Mouse (Mus musculus) spleen, adult 18-20 months (tissue): ENCODE results near the gene Zfp618.

Source experiments
- DNase-seq, 2 experiments: peaks; one replicate each; pipeline ENCODE4 v3.0.0; 2022; ENCODE audit warnings: mixed read lengths in 2 of 2

The Zfp618 gene

DNA sequence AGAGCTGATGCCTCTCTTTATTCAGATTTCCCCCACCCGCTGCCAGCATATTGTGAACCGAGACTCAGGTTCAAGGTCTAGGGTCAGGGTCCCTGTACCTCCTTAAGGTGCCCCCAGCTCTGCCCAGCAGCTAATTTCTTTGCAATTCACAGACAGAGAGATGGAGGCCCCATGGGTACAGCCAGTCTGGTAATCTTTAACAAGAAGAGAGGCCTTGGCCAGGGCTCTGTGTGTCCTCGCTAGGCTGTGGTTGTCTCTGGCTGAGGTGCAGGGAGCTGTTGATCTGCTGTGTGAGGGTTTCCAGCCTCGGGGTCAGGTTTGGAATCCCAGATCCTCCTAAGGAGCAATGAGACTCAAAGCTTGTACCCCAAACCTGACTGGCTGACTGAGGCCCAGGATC lies 200.3 kb downstream of the Zfp618 start:
- no peak for DNase-seq

DNA sequence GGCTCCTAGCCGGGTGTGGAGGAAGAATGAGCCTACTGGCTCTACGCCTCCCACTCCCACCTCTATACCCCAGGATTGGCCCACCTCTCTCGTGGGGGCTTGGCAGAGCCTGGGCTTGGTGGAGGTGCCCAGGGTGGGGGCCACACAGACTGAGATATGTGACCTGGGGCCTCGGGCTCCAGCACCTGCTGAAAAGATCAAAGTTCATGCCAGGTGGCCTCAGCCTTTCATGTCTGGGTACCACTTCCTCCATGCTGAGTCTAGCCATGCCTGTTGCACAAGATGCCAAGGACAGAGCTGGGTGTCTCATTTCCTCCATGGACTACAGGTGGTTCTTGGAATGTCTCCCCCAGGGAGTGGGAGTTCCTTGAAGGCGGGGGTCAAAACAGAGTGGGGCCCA lies 200.9 kb downstream of the Zfp618 start:
- no peak for DNase-seq

DNA sequence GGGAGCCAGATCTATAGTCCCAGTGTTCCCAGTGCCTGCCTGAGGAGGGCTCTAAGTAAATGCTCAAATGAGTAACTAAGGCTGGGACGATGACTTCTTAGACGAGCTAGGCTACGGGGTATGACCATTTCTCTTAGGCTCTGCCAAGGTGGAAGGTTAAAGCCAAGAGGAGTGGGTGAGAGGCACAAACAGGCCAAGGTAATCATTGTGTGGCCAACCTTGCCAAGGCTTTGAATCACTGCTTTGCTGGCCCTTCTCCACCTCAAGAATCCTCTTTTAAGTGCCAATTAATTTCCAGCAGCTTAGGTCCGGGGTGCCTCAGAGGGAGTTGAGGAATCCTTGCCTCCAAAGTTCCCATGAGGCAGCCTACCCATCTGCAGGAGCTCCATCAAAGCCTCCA lies 204.7 kb downstream of the Zfp618 start:
- DNase-seq, result no peak

DNA sequence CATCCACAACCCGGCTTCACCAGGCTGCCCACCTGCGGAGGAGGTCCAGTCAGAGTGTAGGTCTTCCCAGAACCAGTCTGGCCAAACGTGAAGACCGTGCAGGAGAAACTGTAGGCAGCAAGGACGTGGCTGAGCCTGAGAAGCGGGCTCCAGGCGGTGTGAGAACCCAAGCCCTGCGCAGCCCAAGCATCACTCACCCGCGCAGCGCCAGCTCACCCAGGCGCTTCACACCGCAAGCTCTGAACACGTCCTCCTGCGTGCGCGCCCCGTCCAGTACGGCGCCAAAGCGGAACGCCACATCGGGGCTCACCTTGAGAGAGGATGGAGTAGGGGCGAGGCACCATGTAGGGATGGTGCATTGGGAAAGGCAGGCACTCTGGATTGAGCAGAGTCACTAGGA lies 205.7 kb downstream of the Zfp618 start:
- DNase-seq, result no peak

DNA sequence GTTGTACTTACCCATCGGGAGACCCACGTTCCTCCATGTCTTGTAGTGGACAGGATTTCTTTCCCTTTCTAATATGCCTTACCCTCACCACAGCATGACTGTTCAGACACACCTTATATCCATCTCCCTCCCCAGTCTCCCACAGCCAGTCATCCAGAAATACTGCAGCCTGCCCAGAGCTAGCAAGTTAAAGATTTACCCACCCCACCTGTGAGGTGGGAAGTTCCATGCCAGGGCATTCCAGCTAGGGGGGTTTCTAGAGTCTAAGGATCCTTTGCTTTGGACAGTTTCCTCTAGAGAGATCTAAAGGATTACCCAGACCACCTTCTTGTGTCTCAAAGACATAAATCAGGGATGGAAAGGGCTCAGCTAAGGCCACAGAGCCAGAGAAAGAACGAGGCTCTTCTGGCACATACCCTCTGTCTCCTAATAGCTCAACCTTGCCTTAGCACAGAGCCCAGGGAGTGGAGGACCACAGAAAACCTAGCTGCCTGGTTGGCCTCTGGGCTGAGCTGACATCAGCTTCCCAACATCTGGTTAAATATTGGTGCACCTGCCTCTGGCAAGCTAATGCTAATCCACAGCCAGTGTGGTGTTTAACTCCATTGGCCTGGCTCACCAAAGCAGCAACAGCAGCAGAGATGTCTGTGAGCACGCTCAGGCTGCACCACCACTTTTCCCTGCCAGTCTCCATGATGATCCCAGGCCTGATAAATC lies 206.8 kb downstream of the Zfp618 start, which contains the start of gene Kif12:
TSS of gene Kif12 (minus strand) at position 163 of the 717 bp plus-strand sequence.
- no peak for DNase-seq

DNA sequence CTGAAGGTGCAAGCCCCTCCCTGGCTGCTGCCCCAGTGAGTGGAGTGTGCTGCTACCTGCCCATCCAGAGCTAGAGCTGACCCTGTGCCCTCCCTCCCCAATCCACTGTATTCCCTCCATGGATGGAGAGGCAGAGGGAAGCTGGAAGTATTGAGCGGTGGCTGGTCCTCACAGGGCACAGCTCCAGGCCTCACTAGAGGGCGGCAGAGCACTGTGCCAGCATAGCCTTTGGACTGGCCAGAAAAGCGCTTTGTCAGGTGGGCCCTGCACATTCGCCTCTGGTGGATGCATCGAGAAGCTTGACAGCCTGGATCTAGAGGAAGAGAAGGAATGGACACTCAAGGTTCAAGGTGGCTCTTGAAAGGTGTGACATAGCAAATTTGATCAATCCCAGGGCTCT lies 216.2 kb downstream of the Zfp618 start:
- DNase-seq, result peak in 1 of 2 experiments; percentile 46

DNA sequence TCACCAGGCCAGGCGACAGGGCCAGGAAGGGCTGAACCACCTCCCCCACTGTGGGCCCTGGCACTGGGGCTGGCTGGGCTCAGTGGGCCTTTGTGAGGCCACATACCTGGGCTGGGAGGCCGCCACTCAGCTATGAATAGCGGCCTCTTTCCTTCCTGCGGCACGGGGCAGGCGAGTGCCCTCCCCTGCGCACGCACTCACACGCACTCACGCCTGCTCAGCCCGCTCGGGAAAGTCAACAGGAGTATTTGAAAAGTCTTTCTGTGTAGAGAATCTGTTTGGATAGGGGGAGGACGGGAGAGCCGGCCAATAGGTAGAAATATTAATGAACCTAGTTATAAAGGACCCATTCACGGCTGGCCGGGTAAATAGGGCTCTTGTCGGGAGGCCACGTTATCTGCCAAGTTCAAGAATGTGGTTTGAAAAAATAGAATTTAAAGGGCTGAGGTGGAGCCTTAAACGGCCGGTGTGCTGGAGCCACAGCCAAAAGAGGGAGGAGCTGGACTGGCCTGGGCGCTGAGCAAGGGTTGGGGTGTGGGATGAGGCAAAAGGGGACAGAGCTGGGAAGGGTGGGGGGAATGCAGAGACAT lies 221.0 kb downstream of the Zfp618 start:
- no peak for DNase-seq
